Mouse (Mus musculus) activated CD4-positive, CD25-positive, alpha-beta regulatory T cell (primary cell): ENCODE data around the gene Siah1a. TPM values are rescaled to one million over a fixed set of nuclear protein-coding genes. Genes with fewer than 3 reads are reported as not detected.

Experiments used
- polyA plus RNA-seq, 2 experiments: library from polyadenylated mRNA; unstranded; fragments of 100-300 nt; shearing (Covaris generic); gene quantifications; one replicate each; pipeline ENCODE4 v1.2.1; 2017

The Siah1a gene
- 10 to 100 TPM; 29.5 to 39.4 TPM for polyA plus RNA-seq

DNA sequence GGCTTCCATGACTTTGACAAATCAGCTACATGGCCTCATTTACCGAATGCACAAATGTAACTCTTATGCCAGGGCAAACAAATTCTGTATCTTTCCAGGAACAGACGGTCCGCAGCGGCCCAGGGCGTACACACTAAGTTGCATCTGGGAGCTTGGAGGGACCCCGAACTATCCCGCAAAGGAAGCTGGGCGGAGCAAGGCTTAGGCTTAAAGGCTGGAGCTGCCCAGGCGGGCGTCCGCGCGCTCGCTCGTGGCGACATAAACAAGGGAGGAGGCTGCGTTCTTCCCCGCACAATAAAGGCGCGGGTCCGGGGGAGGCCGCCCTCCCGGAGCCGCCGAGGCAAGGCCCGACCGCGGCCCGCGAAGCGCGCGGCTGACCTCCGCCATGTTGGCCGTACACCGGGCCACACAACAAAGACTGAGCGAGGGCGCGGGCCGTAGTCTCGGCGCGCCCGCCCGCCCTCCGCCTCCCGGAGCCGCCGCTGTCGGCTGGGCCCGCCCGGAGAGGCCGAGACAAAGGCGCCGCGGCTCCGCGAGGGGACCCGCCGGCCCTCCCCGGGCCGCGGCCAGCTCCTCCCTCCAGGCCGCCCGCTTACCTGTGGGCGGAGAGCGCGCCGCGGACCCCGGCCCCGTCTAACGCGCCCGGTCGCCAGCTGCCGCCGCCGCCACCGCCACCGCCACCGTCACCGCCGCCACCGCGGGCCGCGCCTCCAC is at the start of gene Siah1a, which contains the start of gene Gm10638:
Gene Siah1a (minus strand): TSS at position 714 of the 714 bp plus-strand sequence.
Gene Gm10638 (plus strand): TSS at position 479 of the 714 bp plus-strand sequence.

Other genes starting within 250 kb of the Siah1a start
- under 1 TPM in 1 of 2 experiments, not detected in 1; 0.04 TPM for gene Abcc12, start 165.2 kb downstream of the Siah1a start, polyA plus RNA-seq
- gene Lonp2, start 121.9 kb downstream of the Siah1a start, polyA plus RNA-seq = 100 to 1,000 TPM in 1 of 2 experiments, 10 to 100 TPM in 1; 81.6 to 112 TPM
- gene Gm10638, start 235 bp downstream of the Siah1a start, polyA plus RNA-seq = 1 to 10 TPM; 1.5 to 2.4 TPM
- gene N4bp1, start 139.3 kb upstream of the Siah1a start, polyA plus RNA-seq = 10 to 100 TPM; 21.2 to 22.1 TPM